Mouse (Mus musculus): ENCODE results near the gene Dnajc7. TPM values are rescaled to one million over a fixed set of nuclear protein-coding genes. Genes with fewer than 3 reads are reported as not detected.

Dnajc7 gene
- polyA plus RNA-seq, 1 experiment: 113 TPM

DNA sequence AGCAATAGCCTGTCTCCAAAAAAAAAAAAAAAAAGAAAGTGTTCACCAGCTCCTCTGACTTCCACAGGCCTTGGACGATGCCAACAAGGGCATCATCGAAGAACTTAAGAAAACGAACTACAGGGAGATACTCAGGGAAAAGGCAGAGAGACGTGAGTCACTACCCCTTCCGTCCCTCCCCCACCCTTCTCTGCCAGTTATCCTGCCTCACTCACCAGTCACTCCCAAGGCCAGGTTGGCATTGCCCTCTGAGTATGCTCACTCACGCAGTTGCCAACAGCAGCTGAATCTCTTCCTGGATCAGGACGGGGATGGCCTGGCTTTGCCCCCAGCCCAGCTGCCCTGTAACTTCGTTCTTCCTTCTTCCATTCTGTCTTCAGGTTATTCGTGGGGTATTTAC lies 50.2 kb downstream of the Dnajc7 start:
- Histone ChIP-seq H3K4me2 (ENCODE audit: low read depth) (peak overlapping the region; percentile 20), H3K79me2 (ENCODE audit: control insufficient read depth, insufficient read depth) (no peaks in the 10 kb centered on the region), H3K27me3 (ENCODE audit: control insufficient read depth, insufficient read depth, insufficient read length) (no peaks in the 10 kb centered on the region), H3ac (ENCODE audit: control insufficient read depth, insufficient read length) (no peak overlapping the region), H3K4me3 (no peak overlapping the region), H3K36me3 (ENCODE audit: control insufficient read depth, insufficient read depth) (no peaks in the 10 kb centered on the region)
- TF ChIP-seq MYOD1 (IDR thresholded peaks at IDR 0.05; ENCODE audit: control insufficient read depth in 1 of 3, insufficient read length in 2 of 3, low read depth in 2 of 3): peak in 1 of 3 experiments; percentile 24
- TF ChIP-seq MYOG (IDR thresholded peaks at IDR 0.05; ENCODE audit: control insufficient read depth in 1 of 3, insufficient read depth in 1 of 3, insufficient read length in 2 of 3, low read depth in 2 of 3): peak in 1 of 3 experiments; percentile 25
- no peak for TF ChIP-seq CEBPB (IDR thresholded peaks at IDR 0.05; ENCODE audit: insufficient read depth, poor library complexity, severe bottlenecking)

DNA sequence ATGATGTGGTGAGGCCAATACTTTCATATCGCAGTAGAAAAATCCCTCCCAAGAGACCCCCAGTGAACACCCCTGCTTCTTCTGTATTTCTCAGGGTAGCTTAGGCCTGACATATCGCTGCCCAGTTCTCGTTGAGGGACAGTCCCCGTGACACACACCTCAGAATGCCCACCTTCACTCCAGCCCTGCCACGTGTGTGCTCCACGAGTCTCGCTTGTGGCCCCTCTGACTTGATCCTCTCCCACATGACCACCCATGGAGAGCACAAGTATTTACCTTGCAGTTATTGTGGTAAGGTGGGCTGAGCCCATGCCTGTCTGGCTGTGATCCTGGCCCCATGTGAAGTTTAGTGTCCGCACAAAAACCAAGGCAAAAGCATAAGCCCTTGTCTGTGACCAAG lies 51.3 kb downstream of the Dnajc7 start:
- Histone ChIP-seq H3K27me3 (ENCODE audit: control insufficient read depth, insufficient read depth, insufficient read length) (no peaks in the 10 kb centered on the region), H3K79me2 (ENCODE audit: control insufficient read depth, insufficient read depth) (no peaks in the 10 kb centered on the region), H3K4me3 (no peak overlapping the region), H3K36me3 (ENCODE audit: control insufficient read depth, insufficient read depth) (no peaks in the 10 kb centered on the region), H3ac (ENCODE audit: control insufficient read depth, insufficient read length) (no peak overlapping the region), H3K4me2 (ENCODE audit: low read depth) (no peak overlapping the region)
- TF ChIP-seq CEBPB (IDR thresholded peaks at IDR 0.05; ENCODE audit: insufficient read depth, poor library complexity, severe bottlenecking) (no peak), REST (IDR thresholded peaks at IDR 0.05; ENCODE audit: insufficient read depth, insufficient read length) (no peak), E2F4 (IDR thresholded peaks at IDR 0.05; ENCODE audit: insufficient read depth) (no peak), TCF12 (IDR thresholded peaks at IDR 0.05; ENCODE audit: insufficient read depth, poor library complexity, severe bottlenecking) (no peak), MYOG (IDR thresholded peaks at IDR 0.05; ENCODE audit: control insufficient read depth in 1 of 3, insufficient read depth in 1 of 3, insufficient read length in 2 of 3, low read depth in 2 of 3) (no peak), TCF3 (IDR thresholded peaks at IDR 0.05; ENCODE audit: insufficient read length, low read depth) (no peak), MAX (IDR thresholded peaks at IDR 0.05; ENCODE audit: low read depth) (no peak), POLR2AphosphoS2 (IDR thresholded peaks at IDR 0.05; ENCODE audit: insufficient read length, low read depth) (no peak)

DNA sequence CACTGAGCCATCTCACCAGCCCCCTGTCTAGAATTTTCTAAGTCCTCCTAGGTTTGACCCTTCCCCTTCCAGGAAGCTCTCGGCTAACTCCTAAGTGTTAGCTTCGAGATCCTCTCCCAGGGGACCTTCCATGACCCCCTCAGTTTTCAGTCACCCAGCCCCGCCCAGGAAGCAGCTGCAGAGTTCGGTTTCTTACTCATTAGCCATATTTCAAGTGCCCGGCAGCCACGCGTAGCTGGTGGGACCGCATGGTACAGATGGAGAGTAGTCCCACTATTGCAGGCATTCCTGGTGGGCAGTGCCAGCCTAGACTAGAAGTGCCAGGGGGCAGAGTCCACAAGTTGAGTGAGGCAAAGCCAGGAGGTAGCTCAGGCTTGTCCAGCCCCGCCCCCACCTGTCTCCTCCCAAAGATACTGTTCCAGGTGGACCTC lies 52.1 kb downstream of the Dnajc7 start:
- Histone ChIP-seq H3K27me3 (ENCODE audit: control insufficient read depth, insufficient read depth, insufficient read length) (no peaks in the 10 kb centered on the region), H3K79me2 (ENCODE audit: control insufficient read depth, insufficient read depth) (no peaks in the 10 kb centered on the region), H3K36me3 (ENCODE audit: control insufficient read depth, insufficient read depth) (no peaks in the 10 kb centered on the region), H3ac (ENCODE audit: control insufficient read depth, insufficient read length) (no peak overlapping the region), H3K4me2 (ENCODE audit: low read depth) (no peak overlapping the region), H3K4me3 (no peak overlapping the region)
- no peak for TF ChIP-seq POLR2A (IDR thresholded peaks at IDR 0.05; ENCODE audit: insufficient read length, low read depth)
- TF ChIP-seq SRF (IDR thresholded peaks at IDR 0.05; ENCODE audit: control insufficient read depth, insufficient read length, low read depth): no peak
- no peak for TF ChIP-seq TCF12 (IDR thresholded peaks at IDR 0.05; ENCODE audit: insufficient read depth, poor library complexity, severe bottlenecking)
- TF ChIP-seq TCF3 (IDR thresholded peaks at IDR 0.05; ENCODE audit: insufficient read length, low read depth): no peak
- no peak for TF ChIP-seq E2F4 (IDR thresholded peaks at IDR 0.05; ENCODE audit: insufficient read depth)
- no peak for TF ChIP-seq MAX (IDR thresholded peaks at IDR 0.05; ENCODE audit: low read depth)
- TF ChIP-seq REST (IDR thresholded peaks at IDR 0.05; ENCODE audit: insufficient read depth, insufficient read length): no peak
- TF ChIP-seq MYOD1 (IDR thresholded peaks at IDR 0.05; ENCODE audit: control insufficient read depth in 1 of 3, insufficient read length in 2 of 3, low read depth in 2 of 3): no peak
- no peak for TF ChIP-seq MYOG (IDR thresholded peaks at IDR 0.05; ENCODE audit: control insufficient read depth in 1 of 3, insufficient read depth in 1 of 3, insufficient read length in 2 of 3, low read depth in 2 of 3)
- TF ChIP-seq CEBPB (IDR thresholded peaks at IDR 0.05; ENCODE audit: insufficient read depth, poor library complexity, severe bottlenecking): no peak

DNA sequence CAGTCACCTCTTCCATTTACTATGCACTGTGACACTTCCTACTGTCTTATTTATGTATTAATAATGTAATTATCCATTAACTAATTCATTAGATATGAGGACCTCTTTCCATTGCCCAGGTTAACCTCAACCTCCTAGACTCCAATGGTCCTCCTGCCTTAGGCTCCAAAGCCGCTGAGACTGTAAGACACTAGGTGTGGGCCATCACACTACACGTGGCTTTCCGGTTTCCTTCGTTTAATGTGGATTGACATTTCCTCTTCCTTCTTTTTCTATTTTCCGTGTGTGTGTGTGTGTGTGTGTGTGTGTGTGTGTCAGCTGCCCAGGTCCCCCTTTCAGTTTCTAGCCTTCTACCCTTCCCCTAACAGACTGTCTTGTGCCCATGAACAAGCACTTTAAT lies 52.7 kb downstream of the Dnajc7 start:
- TF ChIP-seq MYOD1 (IDR thresholded peaks at IDR 0.05; ENCODE audit: control insufficient read depth in 1 of 3, insufficient read length in 2 of 3, low read depth in 2 of 3) (no peak), MAX (IDR thresholded peaks at IDR 0.05; ENCODE audit: low read depth) (no peak)
- Histone ChIP-seq H3K36me3 (ENCODE audit: control insufficient read depth, insufficient read depth) (no peaks in the 10 kb centered on the region), H3K4me2 (ENCODE audit: low read depth) (no peak overlapping the region), H3K4me3 (no peak overlapping the region), H3K79me2 (ENCODE audit: control insufficient read depth, insufficient read depth) (no peaks in the 10 kb centered on the region), H3ac (ENCODE audit: control insufficient read depth, insufficient read length) (no peak overlapping the region), H3K27me3 (ENCODE audit: control insufficient read depth, insufficient read depth, insufficient read length) (no peaks in the 10 kb centered on the region)

DNA sequence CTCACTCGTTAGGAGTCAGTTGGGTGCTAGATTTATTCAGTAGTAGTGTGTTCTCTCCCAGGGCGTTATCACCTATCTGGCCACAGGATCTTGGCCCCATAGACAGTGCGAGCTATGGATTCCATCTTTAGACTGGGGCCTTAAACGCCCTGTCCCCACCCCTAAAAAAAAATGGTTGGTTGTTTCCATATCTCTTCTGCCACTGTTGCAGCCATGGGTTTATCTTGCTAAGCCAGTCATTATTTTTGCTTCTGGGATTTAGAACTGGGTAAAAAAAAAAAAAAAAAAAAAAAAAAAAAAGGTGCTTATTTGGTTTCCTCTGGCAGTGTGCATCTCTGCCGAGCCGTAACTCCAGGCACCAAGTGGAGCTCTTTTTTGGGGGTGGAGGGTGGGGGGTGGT lies 55.3 kb downstream of the Dnajc7 start:
- no peaks in the 10 kb centered on the region for H3K27me3 ChIP-seq (ENCODE audit: control insufficient read depth, insufficient read depth, insufficient read length)
- TF ChIP-seq USF1 (IDR thresholded peaks at IDR 0.05; ENCODE audit: low read depth) (no peak), POLR2AphosphoS2 (IDR thresholded peaks at IDR 0.05; ENCODE audit: insufficient read length, low read depth) (no peak), MYOG (IDR thresholded peaks at IDR 0.05; ENCODE audit: control insufficient read depth in 1 of 3, insufficient read depth in 1 of 3, insufficient read length in 2 of 3, low read depth in 2 of 3) (no peak), SRF (IDR thresholded peaks at IDR 0.05; ENCODE audit: control insufficient read depth, insufficient read length, low read depth) (no peak), E2F4 (IDR thresholded peaks at IDR 0.05; ENCODE audit: insufficient read depth) (no peak), REST (IDR thresholded peaks at IDR 0.05; ENCODE audit: insufficient read depth, insufficient read length) (no peak), POLR2A (IDR thresholded peaks at IDR 0.05; ENCODE audit: insufficient read length, low read depth) (no peak), TCF3 (IDR thresholded peaks at IDR 0.05; ENCODE audit: insufficient read length, low read depth) (no peak), TCF12 (IDR thresholded peaks at IDR 0.05; ENCODE audit: insufficient read depth, poor library complexity, severe bottlenecking) (no peak), MYOD1 (IDR thresholded peaks at IDR 0.05; ENCODE audit: control insufficient read depth in 1 of 3, insufficient read length in 2 of 3, low read depth in 2 of 3) (no peak), MAX (IDR thresholded peaks at IDR 0.05; ENCODE audit: low read depth) (no peak), CEBPB (IDR thresholded peaks at IDR 0.05; ENCODE audit: insufficient read depth, poor library complexity, severe bottlenecking) (no peak)
- no peaks in the 10 kb centered on the region for H3K79me2 ChIP-seq (ENCODE audit: control insufficient read depth, insufficient read depth)
- H3K4me3 ChIP-seq: no peak overlapping the region
- H3ac ChIP-seq (ENCODE audit: control insufficient read depth, insufficient read length): no peak overlapping the region
- no peaks in the 10 kb centered on the region for H3K36me3 ChIP-seq (ENCODE audit: control insufficient read depth, insufficient read depth)
- H3K4me2 ChIP-seq (ENCODE audit: low read depth): no peak overlapping the region
